Mouse (Mus musculus) E14TG2a.4 (cell line): ENCODE results near the gene Cox16.

Experiments used
- CTCF ChIP-seq: conservative IDR thresholded peaks from 2 replicates; pipeline ENCODE4 v1.5.1; 2014; ENCODE audit warnings: low read length
- NANOG ChIP-seq: IDR thresholded peaks from 2 replicates; pipeline ENCODE4 v1.6.1; 2014; ENCODE audit warnings: borderline replicate concordance, low read length, mixed read lengths
- POU5F1 ChIP-seq: IDR thresholded peaks from 2 replicates; pipeline ENCODE4 v1.6.1; 2014; ENCODE audit warnings: low read length, borderline replicate concordance

- TF ChIP-seq CTCF (no peak), NANOG (no peak), POU5F1 (no peak)
Observed at GRCm38 (mm10) chr12:81324991-81325390, 159.9 kb downstream of the Cox16 start.
